Mouse (Mus musculus) layer of hippocampus, adult 2 months (tissue): Measurements from ENCODE around the gene Caprin1. TPM values are rescaled to one million over a fixed set of nuclear protein-coding genes. Genes with fewer than 3 reads are reported as not detected.

Experiments used
- DNase-seq, 2 experiments: peaks; one replicate each; pipeline ENCODE4 v3.0.0; 2022; ENCODE audit warnings: low spot score in 2 of 2
- H3K27ac ChIP-seq: fragments of 200-600 bp; 2 replicates; pipeline ENCODE4 v1.8.1; 2022
- H3K4me3 ChIP-seq: fragments of 200-600 bp; 2 replicates; pipeline ENCODE4 v1.8.1; 2022; ENCODE audit warnings: mild to moderate bottlenecking
- CTCF ChIP-seq: fragments of 200-600 bp; conservative IDR thresholded peaks from 2 replicates; pipeline ENCODE4 v1.8.1; 2022; ENCODE audit warnings: antibody characterized with exemption, mild to moderate bottlenecking, moderate library complexity
- long read RNA-seq, 2 experiments: library from polyadenylated mRNA; stranded (forward); transcript quantifications; one replicate each; pipeline ENCODE4 v2.0.0; 2021; ENCODE audit warnings: borderline mapping rate in 2 of 2
- total RNA-seq, 2 experiments: library from RNA; stranded (reverse); gene quantifications; 2 replicates each; pipeline ENCODE4 v1.2.3; 2021

Caprin1 gene
- total RNA-seq = 100 to 1,000 TPM; 317 to 343 TPM
- long read RNA-seq, experiment 1, full-length matches to known transcripts = 56 of 124 reads
- long read RNA-seq, experiment 1, partial matches to known transcripts = 43 of 124 reads
- long read RNA-seq, experiment 1, other reads (novel, unspliced or antisense) = 25 of 124 reads
- long read RNA-seq, experiment 2, full-length matches to known transcripts = 118 of 208 reads
- long read RNA-seq, experiment 2, partial matches to known transcripts = 58 of 208 reads
- long read RNA-seq, experiment 2, other reads (novel, unspliced or antisense) = 32 of 208 reads

GRCm38 (mm10) chr2:103797491-103798009 is at the start of gene Caprin1:
Gene Caprin1, minus strand, starts transcription at chr2:103797649.
- DNase-seq = peak; percentile 88 to 91
- no peak for TF ChIP-seq CTCF
- peak within 1 kb of the TSS; percentile 100 for H3K27ac ChIP-seq
- H3K4me3 ChIP-seq = peak within 1 kb of the TSS; percentile 96

GRCm38 (mm10) chr2:103846875-103847274 is 49.4 kb upstream of the Caprin1 start:
- Histone ChIP-seq H3K4me3 (no peak overlapping the region), H3K27ac (no peak overlapping the region)
- no peak for DNase-seq
- TF ChIP-seq CTCF = no peak

GRCm38 (mm10) chr2:103846271-103846670 is 48.8 kb upstream of the Caprin1 start:
- H3K27ac ChIP-seq = no peak overlapping the region
- DNase-seq = no peak
- no peak overlapping the region for H3K4me3 ChIP-seq
- TF ChIP-seq CTCF = no peak

GRCm38 (mm10) chr2:103844016-103844415 is 46.6 kb upstream of the Caprin1 start:
- no peak for TF ChIP-seq CTCF
- Histone ChIP-seq H3K27ac (no peak overlapping the region), H3K4me3 (no peak overlapping the region)
- no peak for DNase-seq

GRCm38 (mm10) chr2:103843321-103843720 is 45.9 kb upstream of the Caprin1 start:
- no peak for TF ChIP-seq CTCF
- Histone ChIP-seq H3K27ac (no peak overlapping the region), H3K4me3 (no peak overlapping the region)
- no peak for DNase-seq

GRCm38 (mm10) chr2:103842299-103842698 is 44.9 kb upstream of the Caprin1 start:
- no peak overlapping the region for H3K27ac ChIP-seq
- no peak for DNase-seq
- TF ChIP-seq CTCF = no peak
- no peak overlapping the region for H3K4me3 ChIP-seq

GRCm38 (mm10) chr2:103838483-103838882 is 41.0 kb upstream of the Caprin1 start:
- Histone ChIP-seq H3K4me3 (no peak overlapping the region), H3K27ac (no peak overlapping the region)
- DNase-seq = no peak
- TF ChIP-seq CTCF = peak; percentile 52

GRCm38 (mm10) chr2:103837166-103837565 is 39.7 kb upstream of the Caprin1 start:
- H3K4me3 ChIP-seq = no peak overlapping the region
- no peak overlapping the region for H3K27ac ChIP-seq
- DNase-seq = no peak
- TF ChIP-seq CTCF = no peak

GRCm38 (mm10) chr2:103835614-103836395 is 38.4 kb upstream of the Caprin1 start:
- TF ChIP-seq CTCF = no peak
- no peak overlapping the region for H3K4me3 ChIP-seq
- DNase-seq = no peak
- no peak overlapping the region; the same call in 1 of the 2 replicates for H3K27ac ChIP-seq

GRCm38 (mm10) chr2:103833816-103834445 is 36.5 kb upstream of the Caprin1 start:
- DNase-seq = no peak
- Histone ChIP-seq H3K27ac (no peak overlapping the region), H3K4me3 (no peak overlapping the region)
- no peak for TF ChIP-seq CTCF

GRCm38 (mm10) chr2:103832899-103833298 is 35.5 kb upstream of the Caprin1 start:
- no peak overlapping the region for H3K4me3 ChIP-seq
- H3K27ac ChIP-seq = no peak overlapping the region
- no peak for TF ChIP-seq CTCF
- DNase-seq = no peak

- TF ChIP-seq CTCF = no peak
- Histone ChIP-seq H3K4me3 (no peak overlapping the region), H3K27ac (no peak overlapping the region)
- no peak for DNase-seq
Measured at GRCm38 (mm10) chr2:103828900-103829299, 31.5 kb upstream of the Caprin1 start.

GRCm38 (mm10) chr2:103824916-103825315 is 27.5 kb upstream of the Caprin1 start:
- Histone ChIP-seq H3K4me3 (no peak overlapping the region), H3K27ac (no peak overlapping the region)
- DNase-seq = no peak
- TF ChIP-seq CTCF = no peak
